Mouse (Mus musculus) bone marrow, adult 2 months (tissue): ENCODE results near the gene 4930505A04Rik. TPM values are rescaled to one million over a fixed set of nuclear protein-coding genes. Genes with fewer than 3 reads are reported as not detected.
"Not testable (repeated sequence)": the region's sequence is repeated elsewhere in the genome, so short reads cannot be mapped to it uniquely, and the experiment has no call there.

Experiments used
- H3K27ac ChIP-seq: fragments of 200-500 bp; 2 replicates; pipeline ENCODE4 v1.5.1; 2012; ENCODE audit warnings: low read depth, mild to moderate bottlenecking, control low read depth, inconsistent platforms, low read length; ENCODE audit not compliant: control insufficient read depth, poor library complexity, insufficient read depth
- H3K4me1 ChIP-seq: fragments of 200-500 bp; 2 replicates; pipeline ENCODE4 v1.6.1; 2011; ENCODE audit warnings: low read length; ENCODE audit not compliant: control insufficient read depth, insufficient read depth
- H3K4me3 ChIP-seq: fragments of 200-500 bp; replicated peaks from 2 replicates; pipeline ENCODE3; 2011; ENCODE audit warnings: mild to moderate bottlenecking, low read depth, low read length, control low read depth; ENCODE audit not compliant: control insufficient read depth
- CTCF ChIP-seq: fragments of 200-500 bp; IDR thresholded peaks from 2 replicates; pipeline ENCODE4 v1.5.1; 2011; ENCODE audit warnings: low read length, control low read depth; ENCODE audit not compliant: control insufficient read depth, insufficient read depth
- POLR2A ChIP-seq: fragments of 200-500 bp; IDR thresholded peaks from 2 replicates; pipeline ENCODE4 v1.6.1; 2011; ENCODE audit warnings: low read depth, mild to moderate bottlenecking, control low read depth, low read length, borderline replicate concordance; ENCODE audit not compliant: control insufficient read depth
- WGBS: fragments of 180-500 bp; shearing (Covaris S2); methylation state at CpG from one replicate; pipeline ENCODE4 v1.1.7; 2018; 5-methylcytosine and 5-hydroxymethylcytosine counted together
- polyA plus RNA-seq: library from polyadenylated mRNA; stranded (reverse); fragments of >200 nt; gene quantifications from 2 replicates; pipeline ENCODE4 v1.2.4, GENCODE M21; 2011; ENCODE audit warnings: low replicate concordance; ENCODE audit not compliant: missing spikeins, insufficient read depth, insufficient read length

The 4930505A04Rik gene
- polyA plus RNA-seq, 1 experiment = not detected

- TF ChIP-seq CTCF (no peak), POLR2A (no peak)
- H3K4me1 ChIP-seq = no peaks in the 10 kb centered on the region
- H3K4me3 ChIP-seq = no peak overlapping the region
- H3K27ac ChIP-seq = no peak overlapping the region
- WGBS = 69% methylated on average over 8 of the region's 8 CpGs
These were observed 440 bp downstream of the 4930505A04Rik start for GRCm38 (mm10) chr11:30471187-30471586.

GRCm38 (mm10) chr11:30454331-30454730 is 17.3 kb downstream of the 4930505A04Rik start:
- H3K27ac ChIP-seq = no peak overlapping the region
- H3K4me1 ChIP-seq = no peaks in the 10 kb centered on the region
- H3K4me3 ChIP-seq = no peak overlapping the region
- no peak for TF ChIP-seq POLR2A
- TF ChIP-seq CTCF = no peak
- whole genome bisulfite sequencing = 81% methylated on average over 4 of the region's 4 CpGs

- TF ChIP-seq CTCF (no peak), POLR2A (no peak)
- no peak overlapping the region for H3K27ac ChIP-seq
- 85% methylated on average over 2 of the region's 2 CpGs for WGBS
- no peak overlapping the region for H3K4me3 ChIP-seq
- H3K4me1 ChIP-seq = no peaks in the 10 kb centered on the region
These were observed 23.5 kb downstream of the 4930505A04Rik start for GRCm38 (mm10) chr11:30448126-30448525.

- H3K4me3 ChIP-seq = no peak overlapping the region
- H3K4me1 ChIP-seq = no peaks in the 10 kb centered on the region
- TF ChIP-seq POLR2A (no peak), CTCF (no peak)
- WGBS = 73% methylated on average over 1 of the region's 1 CpGs
- no peak overlapping the region for H3K27ac ChIP-seq
These were observed 24.1 kb downstream of the 4930505A04Rik start for GRCm38 (mm10) chr11:30447561-30447960.

- 78% methylated on average over 12 of the region's 12 CpGs for WGBS
- not testable (repeated sequence) for H3K4me1 ChIP-seq, H3K4me3 ChIP-seq, H3K27ac ChIP-seq
These were observed 27.3 kb downstream of the 4930505A04Rik start for GRCm38 (mm10) chr11:30444192-30444905.

- TF ChIP-seq CTCF (no peak), POLR2A (no peak)
- Histone ChIP-seq H3K4me1 (no peaks in the 10 kb centered on the region), H3K4me3 (no peak overlapping the region), H3K27ac (no peak overlapping the region)
- 82% methylated on average over 8 of the region's 8 CpGs for WGBS
These were observed 27.9 kb downstream of the 4930505A04Rik start for GRCm38 (mm10) chr11:30443746-30444145.

- H3K4me1 ChIP-seq = no peaks in the 10 kb centered on the region
- WGBS = 72% methylated on average over 2 of the region's 2 CpGs
- TF ChIP-seq POLR2A = no peak
- no peak for TF ChIP-seq CTCF
- no peak overlapping the region for H3K4me3 ChIP-seq
- no peak overlapping the region for H3K27ac ChIP-seq
These were observed 38.2 kb downstream of the 4930505A04Rik start for GRCm38 (mm10) chr11:30433256-30433950.

- Histone ChIP-seq H3K4me3 (no peak overlapping the region), H3K4me1 (no peaks in the 10 kb centered on the region), H3K27ac (no peak overlapping the region)
- 34% methylated on average over 2 of the region's 2 CpGs for WGBS
- no peak for TF ChIP-seq CTCF
- TF ChIP-seq POLR2A = no peak
These were observed 66.0 kb downstream of the 4930505A04Rik start for GRCm38 (mm10) chr11:30405581-30405980.
